Mouse (Mus musculus): ENCODE measurements around the gene Npm1. TPM values are rescaled to one million over a fixed set of nuclear protein-coding genes. Genes with fewer than 3 reads are reported as not detected.

Gene Npm1
- polyA plus RNA-seq, 1 experiment from 2014 or later: 592 TPM

- WGBS: 93% methylated on average over 5 of the region's 5 CpGs
Observed at GRCm38 (mm10) chr11:33140111-33140460, 22.9 kb downstream of the Npm1 start.

GRCm38 (mm10) chr11:33139458-33140110 lies 23.4 kb downstream of the Npm1 start:
- WGBS: 79% methylated on average over 9 of the region's 9 CpGs

More at GRCm38 (mm10) chr11:33140111-33140460, 22.9 kb downstream of the Npm1 start:
- Histone ChIP-seq H3K9me3 (no peaks in the 10 kb centered on the region), H3K27ac (no peak overlapping the region), H3K4me1 (replicated peaks) (peaks cover 17% of the 10 kb centered on the region), H3K9ac (replicated peaks) (no peak overlapping the region), H3K36me3 (no peaks in the 10 kb centered on the region), H3K27me3 (peaks cover 26% of the 10 kb centered on the region), H3K4me2 (replicated peaks) (no peak overlapping the region), H3K4me3 (replicated peaks) (no peak overlapping the region)
- no peak for ATAC-seq

GRCm38 (mm10) chr11:33138686-33139085 lies 24.3 kb downstream of the Npm1 start:
- Histone ChIP-seq H3K36me3 (no peaks in the 10 kb centered on the region), H3K27me3 (peaks cover 12% of the 10 kb centered on the region), H3K9ac (replicated peaks) (no peak overlapping the region), H3K9me3 (no peaks in the 10 kb centered on the region), H3K27ac (no peak overlapping the region), H3K4me3 (replicated peaks) (no peak overlapping the region), H3K4me1 (replicated peaks) (peaks cover 3% of the 10 kb centered on the region), H3K4me2 (replicated peaks) (no peak overlapping the region)
- no peak for ATAC-seq
- WGBS: 91% methylated on average over 5 of the region's 5 CpGs

More at GRCm38 (mm10) chr11:33139458-33140110, 23.4 kb downstream of the Npm1 start:
- no peak overlapping the region for H3K4me3 ChIP-seq (replicated peaks)
- peaks cover 12% of the 10 kb centered on the region for H3K4me1 ChIP-seq (replicated peaks)
- H3K4me2 ChIP-seq (replicated peaks): no peak overlapping the region
- H3K9me3 ChIP-seq: no peaks in the 10 kb centered on the region
- H3K27me3 ChIP-seq: peaks cover 21% of the 10 kb centered on the region
- H3K36me3 ChIP-seq: no peaks in the 10 kb centered on the region
- no peak overlapping the region for H3K27ac ChIP-seq
- ATAC-seq: no peak
- no peak overlapping the region for H3K9ac ChIP-seq (replicated peaks)

GRCm38 (mm10) chr11:33134391-33134986 lies 28.5 kb downstream of the Npm1 start:
- no peak overlapping the region for H3K9ac ChIP-seq (replicated peaks)
- no peak overlapping the region for H3K27ac ChIP-seq
- no peak overlapping the region for H3K4me2 ChIP-seq (replicated peaks)
- H3K27me3 ChIP-seq: no peaks in the 10 kb centered on the region
- 0 out of 2 replicates have a peak, but pooled peaks cover 3% of the 10 kb centered on the region for H3K4me1 ChIP-seq (replicated peaks)
- ATAC-seq: no peak
- no peak overlapping the region for H3K4me3 ChIP-seq (replicated peaks)
- WGBS: 85% methylated on average over 8 of the region's 8 CpGs
- H3K36me3 ChIP-seq: no peaks in the 10 kb centered on the region
- H3K9me3 ChIP-seq: no peaks in the 10 kb centered on the region

- no peak overlapping the region for H3K4me2 ChIP-seq (replicated peaks)
- H3K4me3 ChIP-seq (replicated peaks): no peak overlapping the region
- H3K27me3 ChIP-seq: no peaks in the 10 kb centered on the region
- no peaks in the 10 kb centered on the region for H3K9me3 ChIP-seq
- H3K27ac ChIP-seq: no peak overlapping the region
- WGBS: 68% methylated on average over 8 of the region's 8 CpGs
- no peak overlapping the region for H3K9ac ChIP-seq (replicated peaks)
- ATAC-seq: no peak
- 0 out of 2 replicates have a peak, but pooled peaks cover 3% of the 10 kb centered on the region for H3K4me1 ChIP-seq (replicated peaks)
- no peaks in the 10 kb centered on the region for H3K36me3 ChIP-seq
Observed at GRCm38 (mm10) chr11:33132619-33133338, 30.2 kb downstream of the Npm1 start.

GRCm38 (mm10) chr11:33127058-33127457 lies 35.9 kb downstream of the Npm1 start:
- ATAC-seq: no peak
- Histone ChIP-seq H3K4me2 (replicated peaks) (no peak overlapping the region), H3K9me3 (no peaks in the 10 kb centered on the region), H3K4me3 (replicated peaks) (no peak overlapping the region), H3K27ac (no peak overlapping the region), H3K36me3 (no peaks in the 10 kb centered on the region), H3K4me1 (replicated peaks) (peaks cover 7% of the 10 kb centered on the region), H3K27me3 (peaks cover 8% of the 10 kb centered on the region; the same call in 1 of the 2 replicates), H3K9ac (replicated peaks) (no peak overlapping the region)

GRCm38 (mm10) chr11:33122575-33123268 lies 40.3 kb downstream of the Npm1 start:
- WGBS: 2% methylated on average over 37 of the region's 37 CpGs

GRCm38 (mm10) chr11:33119556-33119955 lies 43.5 kb downstream of the Npm1 start:
- ATAC-seq: no peak
- no peak overlapping the region for H3K4me3 ChIP-seq (replicated peaks)
- no peaks in the 10 kb centered on the region for H3K9me3 ChIP-seq
- peaks cover 7% of the 10 kb centered on the region for H3K4me1 ChIP-seq (replicated peaks)
- no peak overlapping the region for H3K27ac ChIP-seq
- H3K27me3 ChIP-seq: peaks cover 8% of the 10 kb centered on the region; the same call in 1 of the 2 replicates
- H3K4me2 ChIP-seq (replicated peaks): no peak overlapping the region
- H3K36me3 ChIP-seq: no peaks in the 10 kb centered on the region
- 78% methylated on average over 8 of the region's 8 CpGs for WGBS
- no peak overlapping the region for H3K9ac ChIP-seq (replicated peaks)

More at GRCm38 (mm10) chr11:33122575-33123268, 40.3 kb downstream of the Npm1 start:
- no peaks in the 10 kb centered on the region for H3K36me3 ChIP-seq
- H3K27ac ChIP-seq: no peak overlapping the region
- no peaks in the 10 kb centered on the region for H3K9me3 ChIP-seq
- H3K4me1 ChIP-seq (replicated peaks): peaks cover 7% of the 10 kb centered on the region
- H3K4me2 ChIP-seq (replicated peaks): peak overlapping the region; percentile 60
- peak overlapping the region; percentile 61 for H3K9ac ChIP-seq (replicated peaks)
- H3K27me3 ChIP-seq: peaks cover 8% of the 10 kb centered on the region; the same call in 1 of the 2 replicates
- peak overlapping the region; percentile 34 for H3K4me3 ChIP-seq (replicated peaks)
- peak; percentile 65 for ATAC-seq

GRCm38 (mm10) chr11:33119116-33119515 lies 43.9 kb downstream of the Npm1 start:
- WGBS: 87% methylated on average over 7 of the region's 7 CpGs
- peaks cover 7% of the 10 kb centered on the region for H3K4me1 ChIP-seq (replicated peaks)
- no peak overlapping the region for H3K4me3 ChIP-seq (replicated peaks)
- H3K27ac ChIP-seq: no peak overlapping the region
- no peak overlapping the region for H3K9ac ChIP-seq (replicated peaks)
- no peak for ATAC-seq
- H3K27me3 ChIP-seq: peaks cover 7% of the 10 kb centered on the region; the same call in 1 of the 2 replicates
- no peak overlapping the region for H3K4me2 ChIP-seq (replicated peaks)
- H3K9me3 ChIP-seq: no peaks in the 10 kb centered on the region
- H3K36me3 ChIP-seq: no peaks in the 10 kb centered on the region

- no peak overlapping the region for H3K4me2 ChIP-seq (replicated peaks)
- no peaks in the 10 kb centered on the region for H3K36me3 ChIP-seq
- H3K4me3 ChIP-seq (replicated peaks): no peak overlapping the region
- no peaks in the 10 kb centered on the region for H3K9me3 ChIP-seq
- H3K27me3 ChIP-seq: peaks cover under 1% of the 10 kb centered on the region; the same call in 1 of the 2 replicates
- ATAC-seq: no peak
- H3K4me1 ChIP-seq (replicated peaks): peaks cover 7% of the 10 kb centered on the region
- H3K27ac ChIP-seq: no peak overlapping the region
- H3K9ac ChIP-seq (replicated peaks): no peak overlapping the region
- WGBS: 74% methylated on average over 6 of the region's 6 CpGs
Observed at GRCm38 (mm10) chr11:33118480-33118879, 44.5 kb downstream of the Npm1 start.

- H3K9me3 ChIP-seq: no peaks in the 10 kb centered on the region
- H3K27ac ChIP-seq: no peak overlapping the region
- H3K36me3 ChIP-seq: no peaks in the 10 kb centered on the region
- no peaks in the 10 kb centered on the region for H3K27me3 ChIP-seq
- no peaks in the 10 kb centered on the region for H3K4me1 ChIP-seq (replicated peaks)
- H3K4me2 ChIP-seq (replicated peaks): no peak overlapping the region
- no peak overlapping the region for H3K9ac ChIP-seq (replicated peaks)
- WGBS: 81% methylated on average over 3 of the region's 3 CpGs
- no peak overlapping the region for H3K4me3 ChIP-seq (replicated peaks)
- no peak for ATAC-seq
Observed at GRCm38 (mm10) chr11:33115796-33116195, 47.2 kb downstream of the Npm1 start.

GRCm38 (mm10) chr11:33112407-33112806 lies 50.6 kb downstream of the Npm1 start:
- Histone ChIP-seq H3K4me2 (replicated peaks) (no peak overlapping the region), H3K4me1 (replicated peaks) (no peaks in the 10 kb centered on the region), H3K9me3 (no peaks in the 10 kb centered on the region), H3K27ac (no peak overlapping the region), H3K36me3 (no peaks in the 10 kb centered on the region), H3K4me3 (replicated peaks) (no peak overlapping the region), H3K27me3 (no peaks in the 10 kb centered on the region), H3K9ac (replicated peaks) (no peak overlapping the region)
- ATAC-seq: no peak
- 38% methylated on average over 1 of the region's 1 CpGs for WGBS
